Mouse (Mus musculus) stomach, postnatal 0 days (tissue): ENCODE measurements at regions not wholly inside any gene's neighbourhood (a gene's known extent, or its start where the extent isn't known, plus 50 kb on each side); places are given as distances from the start of the nearest gene placed in this dataset.

Experiments
- ATAC-seq: fragments of 200-750 bp; cut with Nextera tagmentation; 2 replicates; pipeline ENCODE4 v1.8.0; 2017; ENCODE audit not compliant: low FRiP score, low TSS enrichment
- DNase-seq: peaks from one replicate; pipeline ENCODE4 v3.0.0-alpha.2; 2016; ENCODE audit warnings: low spot score
- H3K27ac ChIP-seq: fragments of 300-500 bp; sonication (generic); replicated peaks from 2 replicates; pipeline ENCODE4 v1.5.1; 2014; ENCODE audit warnings: mild to moderate bottlenecking, control low read depth
- H3K27me3 ChIP-seq: fragments of 300-500 bp; sonication (generic); 2 replicates; pipeline ENCODE4 v1.6.1; 2014; ENCODE audit warnings: low read length; ENCODE audit not compliant: control insufficient read depth, insufficient read depth
- H3K36me3 ChIP-seq: fragments of 300-500 bp; sonication (generic); 2 replicates; pipeline ENCODE4 v1.6.1; 2014; ENCODE audit warnings: low read length, mixed read lengths; ENCODE audit not compliant: control insufficient read depth, insufficient read depth
- H3K4me1 ChIP-seq: fragments of 300-500 bp; sonication (generic); replicated peaks from 2 replicates; pipeline ENCODE4 v1.6.1; 2014; ENCODE audit warnings: antibody characterized with exemption; ENCODE audit not compliant: control insufficient read depth, insufficient read depth
- H3K4me2 ChIP-seq: fragments of 300-500 bp; sonication (generic); replicated peaks from 2 replicates; pipeline ENCODE4 v1.6.1; 2014; ENCODE audit warnings: low read depth, mild to moderate bottlenecking, control low read depth, moderate library complexity
- H3K4me3 ChIP-seq: fragments of 300-500 bp; sonication (generic); 2 replicates; pipeline ENCODE4 v1.5.1; 2014; ENCODE audit warnings: low read depth, low read length, control low read depth
- H3K9ac ChIP-seq: fragments of 300-500 bp; sonication (generic); 2 replicates; pipeline ENCODE4 v1.6.1; 2014; ENCODE audit warnings: mild to moderate bottlenecking, low read length, control low read depth, mixed read lengths
- H3K9me3 ChIP-seq: fragments of 300-500 bp; sonication (generic); 2 replicates; pipeline ENCODE4 v1.6.1; 2016; ENCODE audit warnings: low read length; ENCODE audit not compliant: control insufficient read depth
- CTCF ChIP-seq: IDR thresholded peaks from 2 replicates; pipeline ENCODE4 v1.5.1; 2016; ENCODE audit warnings: antibody characterized with exemption, low read depth, mild to moderate bottlenecking, moderate library complexity
- EP300 ChIP-seq: optimal IDR thresholded peaks from 2 replicates; pipeline ENCODE3; 2016; ENCODE audit warnings: antibody characterized with exemption
- WGBS: fragments of 180-500 bp; shearing (Covaris S2); extraction: QIAGEN DNeasy Blood & Tissue Kit; methylation state at CpG from one replicate; pipeline ENCODE4 v1.1.7; 2014; 5-methylcytosine and 5-hydroxymethylcytosine counted together

GRCm38 (mm10) chr8:99591308-99592004, 175.2 kb upstream of the Cdh8 start:
- Histone ChIP-seq H3K9ac (no peak overlapping the region), H3K36me3 (no peaks in the 10 kb centered on the region), H3K4me1 (no peaks in the 10 kb centered on the region), H3K9me3 (no peaks in the 10 kb centered on the region), H3K4me3 (no peak overlapping the region), H3K27me3 (no peaks in the 10 kb centered on the region), H3K4me2 (no peak overlapping the region), H3K27ac (no peak overlapping the region)
- WGBS = 87% methylated on average over 2 of the region's 2 CpGs
- no peak for ATAC-seq
- TF ChIP-seq CTCF (no peak), EP300 (no peak)
- no peak for DNase-seq

GRCm38 (mm10) chr8:99544102-99544501, 127.8 kb upstream of the Cdh8 start:
- WGBS = 55% methylated on average over 1 of the region's 1 CpGs
- TF ChIP-seq CTCF = no peak
- no peak for TF ChIP-seq EP300
- H3K36me3 ChIP-seq = no peaks in the 10 kb centered on the region

GRCm38 (mm10) chr8:99532686-99533415, 116.6 kb upstream of the Cdh8 start:
- no peaks in the 10 kb centered on the region for H3K27me3 ChIP-seq
- no peaks in the 10 kb centered on the region for H3K4me1 ChIP-seq
- DNase-seq (no peak), ATAC-seq (no peak)
- H3K27ac ChIP-seq = no peak overlapping the region
- no peak overlapping the region for H3K4me3 ChIP-seq
- no peak for TF ChIP-seq EP300
- no peak for TF ChIP-seq CTCF
- WGBS = 68% methylated on average over 8 of the region's 8 CpGs
- no peak overlapping the region for H3K9ac ChIP-seq
- no peaks in the 10 kb centered on the region for H3K36me3 ChIP-seq
- H3K4me2 ChIP-seq = no peak overlapping the region
- no peaks in the 10 kb centered on the region for H3K9me3 ChIP-seq

More at GRCm38 (mm10) chr8:99544102-99544501, 127.8 kb upstream of the Cdh8 start:
- H3K27me3 ChIP-seq = no peaks in the 10 kb centered on the region
- H3K4me3 ChIP-seq = no peak overlapping the region
- ATAC-seq (no peak), DNase-seq (no peak)
- no peak overlapping the region for H3K9ac ChIP-seq
- H3K4me1 ChIP-seq = no peaks in the 10 kb centered on the region
- no peaks in the 10 kb centered on the region for H3K9me3 ChIP-seq
- no peak overlapping the region for H3K4me2 ChIP-seq
- no peak overlapping the region for H3K27ac ChIP-seq

- H3K27me3 ChIP-seq = no peaks in the 10 kb centered on the region
- WGBS = 73% methylated on average over 3 of the region's 3 CpGs
- TF ChIP-seq CTCF (no peak), EP300 (no peak)
These were observed 85.8 kb upstream of the Cdh8 start for GRCm38 (mm10) chr8:99502055-99502454.

More at GRCm38 (mm10) chr8:99502055-99502454, 85.8 kb upstream of the Cdh8 start:
- no peak for DNase-seq
- no peak overlapping the region for H3K9ac ChIP-seq
- H3K36me3 ChIP-seq = no peaks in the 10 kb centered on the region
- no peak overlapping the region for H3K27ac ChIP-seq
- no peaks in the 10 kb centered on the region for H3K4me1 ChIP-seq
- no peak overlapping the region for H3K4me2 ChIP-seq
- no peak overlapping the region for H3K4me3 ChIP-seq
- no peak for ATAC-seq
- H3K9me3 ChIP-seq = no peaks in the 10 kb centered on the region
